Mouse (Mus musculus): ENCODE measurements around the gene Gm19668.
"Not testable (repeated sequence)": the region's sequence is repeated elsewhere in the genome, so short reads cannot be mapped to it uniquely, and the experiment has no call there.

Gene Gm19668

DNA sequence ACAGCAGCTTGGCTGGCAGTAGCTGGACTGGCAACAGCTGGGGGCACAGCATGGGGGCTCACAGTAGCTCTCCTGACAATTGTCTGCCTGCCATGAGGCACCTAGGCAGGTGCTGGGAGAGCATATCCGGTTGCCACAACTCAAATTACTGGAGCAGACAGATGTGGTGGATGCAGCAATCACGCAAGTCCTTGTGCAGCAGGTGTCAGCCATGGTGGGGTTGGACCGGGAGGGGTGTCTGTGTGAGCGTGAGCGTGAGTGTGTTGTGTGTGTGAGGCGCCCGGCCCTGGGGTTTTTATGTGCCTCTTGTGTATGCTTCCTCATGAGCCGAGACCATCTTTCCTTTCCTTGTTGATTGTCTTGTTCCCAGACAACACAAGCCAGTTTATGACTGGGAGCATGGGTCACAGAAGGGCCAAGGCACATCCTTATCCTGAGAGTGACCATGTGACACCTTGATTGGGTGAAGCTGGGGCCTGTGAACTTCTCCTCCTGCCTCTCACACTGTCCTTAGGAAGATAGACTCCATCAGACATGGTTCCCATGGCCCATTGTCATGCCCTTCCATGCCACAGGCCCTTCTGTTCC is at the start of gene Gm19668:
Gene Gm19668, minus strand, starts transcription at position 213 of the 588 bp plus-strand sequence.
- DNase-seq, result no peak

DNA sequence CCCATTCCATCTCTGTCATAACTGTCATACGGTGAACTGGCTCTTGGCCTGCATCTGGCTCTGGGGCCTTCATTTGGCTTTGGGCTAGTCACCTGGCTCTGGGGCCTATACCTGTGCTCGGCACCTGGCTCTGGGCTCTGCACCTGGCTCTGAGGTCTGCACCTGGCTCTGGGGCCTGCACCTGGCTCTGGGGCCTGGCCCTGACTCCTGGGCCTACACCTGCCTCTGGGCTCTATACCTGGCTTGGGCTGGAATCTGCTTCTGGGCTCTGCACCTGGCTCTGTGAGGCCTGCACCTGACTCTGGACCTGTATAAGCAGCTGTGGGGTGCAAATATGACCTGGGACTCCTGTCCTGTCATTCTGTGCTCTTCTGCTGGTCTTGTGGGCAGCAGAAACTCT is 48.6 kb upstream of the Gm19668 start:
- no peak for DNase-seq

DNA sequence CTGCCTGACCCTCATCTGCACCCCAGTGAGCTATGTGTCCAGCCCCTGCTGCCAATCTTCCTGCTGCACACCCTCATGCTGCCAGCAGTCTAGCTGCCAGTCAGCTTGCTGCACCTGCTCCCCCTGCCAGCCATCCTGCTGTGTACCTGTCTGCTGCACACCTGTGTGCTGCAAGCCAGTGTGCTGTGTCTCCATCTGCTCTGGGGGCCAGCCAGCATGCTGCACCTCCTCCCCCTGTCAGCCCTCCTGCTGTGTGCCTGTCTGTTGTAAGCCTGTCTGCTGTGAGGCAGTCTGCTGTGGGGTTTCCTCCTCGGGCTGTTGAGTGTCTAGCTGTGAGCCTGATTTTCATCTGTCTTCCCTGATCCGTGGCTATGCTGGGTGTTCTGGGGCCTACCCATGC is 48.0 kb upstream of the Gm19668 start:
- peak; percentile 28 for DNase-seq

DNA sequence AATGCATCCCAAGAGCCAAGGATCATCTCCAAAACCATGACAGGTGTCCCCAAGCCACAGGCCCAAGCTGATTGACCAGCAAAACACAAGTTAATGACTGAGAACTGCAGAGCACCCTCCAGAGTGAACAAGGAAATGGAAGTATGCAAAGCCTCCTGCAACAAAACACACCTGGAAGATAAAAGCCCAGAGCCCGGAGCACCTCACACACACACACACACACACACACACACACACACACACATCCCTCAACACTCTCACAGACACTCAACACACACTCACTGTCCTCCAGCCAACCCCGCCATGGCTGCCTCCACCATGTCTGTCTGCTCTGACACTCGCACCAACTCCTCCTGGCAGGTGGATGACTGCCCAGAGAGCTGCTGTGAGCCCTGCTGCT is 47.6 kb upstream of the Gm19668 start, which contains the start of gene Gm36176:
Gene Gm36176, plus strand, starts transcription at position 301 of the 400 bp plus-strand sequence.
- no peak for DNase-seq

DNA sequence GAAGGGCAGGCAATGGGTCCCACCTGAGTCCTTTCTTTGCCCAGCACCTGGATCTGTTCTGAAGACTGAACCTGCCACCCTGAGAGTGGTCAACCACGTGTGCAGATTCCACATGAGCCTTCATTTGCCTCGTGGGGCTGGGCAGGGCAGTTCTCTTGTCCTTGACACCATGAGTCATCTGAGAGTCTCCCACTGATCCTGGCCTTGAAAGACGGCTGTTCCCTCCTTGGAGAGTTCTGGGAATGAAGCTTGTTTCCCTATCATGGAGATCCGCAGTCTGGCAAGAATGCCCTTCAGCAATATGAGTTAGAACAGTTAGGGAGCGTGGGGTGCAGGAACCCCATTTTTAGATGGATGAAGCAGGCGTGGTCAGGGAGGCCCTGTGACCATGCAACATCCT is 40.1 kb upstream of the Gm19668 start:
- DNase-seq, result no peak

DNA sequence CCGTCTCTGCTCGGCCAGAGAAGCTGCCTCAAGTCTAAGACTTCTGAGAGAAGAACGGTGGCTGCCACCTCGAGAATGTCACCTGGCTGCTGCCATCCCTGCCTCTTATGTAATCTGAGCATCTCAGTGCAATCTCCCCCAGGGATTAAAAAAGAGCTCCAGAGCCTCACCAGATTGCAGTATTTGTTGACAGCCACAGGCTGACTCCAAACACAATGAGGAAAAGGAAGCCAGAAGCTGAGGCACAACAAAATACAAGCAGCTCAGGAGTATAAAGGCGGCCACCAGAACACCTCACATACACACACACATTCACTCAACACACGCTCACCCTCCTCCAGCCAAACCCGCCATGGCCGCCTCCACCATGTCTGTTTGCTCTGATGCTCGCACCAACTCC is 36.7 kb upstream of the Gm19668 start, which contains the start of gene Krtap10-10:
Gene Krtap10-10, plus strand, starts transcription at position 301 of the 400 bp plus-strand sequence.
- DNase-seq, result no peak

DNA sequence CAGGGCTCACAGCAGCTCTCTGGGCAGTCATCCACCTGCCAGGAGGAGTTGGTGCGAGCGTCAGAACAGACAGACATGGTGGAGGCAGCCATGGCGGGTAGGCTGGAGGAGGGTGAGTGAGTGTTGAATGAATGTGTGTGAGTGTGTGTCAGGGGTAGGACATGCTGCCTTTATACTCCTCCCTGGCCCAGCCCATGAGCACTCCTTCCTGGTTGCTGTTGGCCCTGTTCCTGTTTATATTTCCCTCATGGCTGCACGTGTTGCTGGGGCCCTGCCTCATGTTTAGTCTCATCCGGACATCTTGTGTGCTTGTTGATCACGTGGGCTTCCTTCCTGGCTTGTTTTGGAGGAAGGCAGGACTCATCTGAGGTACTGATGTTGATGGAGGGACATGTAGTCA is 28.0 kb upstream of the Gm19668 start, which contains the start of gene Krtap10-4:
Gene Krtap10-4, minus strand, starts transcription at position 145 of the 400 bp plus-strand sequence.
- DNase-seq, result no peak

DNA sequence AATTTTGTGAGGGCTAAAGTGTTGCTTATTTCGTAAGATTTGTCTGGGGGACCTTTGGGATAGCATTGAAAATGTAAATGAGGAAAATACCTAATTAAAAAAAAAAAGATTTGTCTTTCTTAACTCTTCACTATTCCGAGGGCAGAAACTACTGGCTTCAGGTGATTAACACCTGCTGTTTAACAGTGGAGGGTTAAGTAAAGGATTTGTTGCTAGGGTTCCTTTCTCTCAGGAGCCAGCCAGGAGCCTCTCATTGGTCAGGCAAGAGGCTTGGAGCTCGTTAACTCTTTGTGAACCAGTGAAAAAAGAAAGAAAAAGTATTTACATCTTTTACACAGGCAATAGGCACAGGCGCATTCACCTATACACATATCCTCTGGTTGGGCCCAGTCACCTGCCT is 20.3 kb upstream of the Gm19668 start:
- no peak for DNase-seq

DNA sequence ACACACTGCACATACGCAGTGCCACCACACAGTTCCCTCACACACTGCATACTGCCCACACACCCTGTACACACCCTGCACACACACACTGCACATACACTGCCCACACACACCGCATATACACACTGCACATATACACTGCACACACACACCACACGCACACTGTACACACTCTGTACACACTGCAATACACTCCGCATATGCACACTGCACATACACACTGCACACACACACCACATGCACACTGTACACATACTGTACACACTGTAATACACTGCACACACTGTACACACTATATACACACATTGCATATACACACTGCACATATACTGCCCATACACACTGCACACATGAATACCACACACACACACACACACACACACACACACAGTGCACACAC is 19.6 kb upstream of the Gm19668 start:
- DNase-seq, result no peak

DNA sequence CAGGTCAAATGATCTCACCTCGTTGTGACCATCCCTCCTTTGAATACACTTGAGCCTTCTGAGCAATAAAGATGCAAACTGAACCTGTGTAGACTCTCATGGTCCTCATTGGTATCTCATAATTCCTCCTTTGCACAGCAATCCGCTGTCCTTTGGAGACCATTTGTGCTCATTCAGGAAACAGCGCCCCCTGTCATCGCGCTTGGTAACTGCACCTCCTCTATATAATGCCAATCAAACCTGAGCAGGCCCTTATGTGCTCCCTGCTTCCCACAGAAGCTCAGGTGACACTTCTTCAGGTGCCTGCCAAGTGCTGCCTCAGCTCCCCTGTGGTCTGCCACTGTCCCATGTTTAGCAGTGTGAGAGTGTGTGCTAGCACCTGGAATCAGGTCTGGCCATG is 16.6 kb upstream of the Gm19668 start:
- no peak for DNase-seq

DNA sequence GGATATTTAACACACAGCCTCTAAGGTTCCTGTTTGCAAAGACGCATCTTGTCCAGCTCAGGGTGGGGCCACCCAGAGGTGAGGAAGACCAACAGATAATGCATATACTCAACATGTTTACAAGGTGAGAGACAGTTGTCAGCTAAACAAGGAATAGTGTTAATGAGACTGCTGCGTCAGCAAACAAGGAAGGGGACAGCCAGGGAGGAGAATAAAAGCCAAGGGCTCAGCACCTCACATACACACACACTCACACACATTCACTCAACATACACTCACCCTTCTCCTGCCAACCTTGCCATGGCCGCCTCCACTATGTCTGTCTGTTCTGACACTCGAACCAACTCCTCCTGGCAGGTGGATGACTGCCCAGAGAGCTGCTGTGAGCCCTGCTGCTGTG is 15.4 kb upstream of the Gm19668 start, which contains the start of gene Gm2696:
Gene Gm2696, plus strand, starts transcription at position 301 of the 400 bp plus-strand sequence.
- DNase-seq, result no peak

DNA sequence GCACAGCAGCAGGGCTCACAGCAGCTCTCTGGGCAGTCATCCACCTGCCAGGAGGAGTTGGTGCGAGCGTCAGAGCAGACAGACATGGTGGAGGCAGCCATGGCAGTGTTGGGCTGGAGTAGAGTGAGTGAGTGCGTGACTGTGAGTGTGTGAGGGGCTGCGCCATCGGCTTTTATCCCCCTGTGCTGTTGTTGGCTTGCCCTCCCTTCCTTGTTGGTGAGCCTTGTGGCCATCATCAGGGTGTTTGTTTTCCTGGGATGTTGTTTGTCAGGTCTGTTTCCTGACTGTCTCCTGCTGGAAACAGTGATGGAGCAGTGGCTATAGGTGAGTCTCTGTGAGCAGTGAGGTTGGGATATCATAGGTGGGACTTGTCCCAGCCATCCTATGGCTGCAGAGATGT is 12.8 kb upstream of the Gm19668 start, which contains the start of gene Gm9507:
Gene Gm9507, minus strand, starts transcription at position 101 of the 400 bp plus-strand sequence.
- no peak for DNase-seq

DNA sequence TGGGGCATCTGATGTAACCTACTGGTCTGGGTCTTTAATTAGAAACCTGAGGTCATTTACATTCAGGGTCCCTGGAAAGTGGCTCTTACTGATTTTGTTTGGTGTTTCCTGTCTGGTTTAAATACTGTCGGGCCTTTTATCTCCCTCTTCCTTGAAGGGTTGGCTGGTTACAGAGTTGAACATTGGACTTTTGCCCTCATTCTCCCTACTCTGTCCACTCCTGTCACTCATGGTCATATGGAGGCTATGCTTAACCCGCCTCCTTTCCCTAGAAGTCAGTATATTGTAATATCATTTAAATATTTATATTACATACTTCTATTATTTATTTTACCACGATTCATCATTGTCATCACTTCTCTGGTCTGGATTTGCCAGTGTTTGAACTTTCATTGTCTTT is 5.2 kb upstream of the Gm19668 start:
- no peak for DNase-seq

DNA sequence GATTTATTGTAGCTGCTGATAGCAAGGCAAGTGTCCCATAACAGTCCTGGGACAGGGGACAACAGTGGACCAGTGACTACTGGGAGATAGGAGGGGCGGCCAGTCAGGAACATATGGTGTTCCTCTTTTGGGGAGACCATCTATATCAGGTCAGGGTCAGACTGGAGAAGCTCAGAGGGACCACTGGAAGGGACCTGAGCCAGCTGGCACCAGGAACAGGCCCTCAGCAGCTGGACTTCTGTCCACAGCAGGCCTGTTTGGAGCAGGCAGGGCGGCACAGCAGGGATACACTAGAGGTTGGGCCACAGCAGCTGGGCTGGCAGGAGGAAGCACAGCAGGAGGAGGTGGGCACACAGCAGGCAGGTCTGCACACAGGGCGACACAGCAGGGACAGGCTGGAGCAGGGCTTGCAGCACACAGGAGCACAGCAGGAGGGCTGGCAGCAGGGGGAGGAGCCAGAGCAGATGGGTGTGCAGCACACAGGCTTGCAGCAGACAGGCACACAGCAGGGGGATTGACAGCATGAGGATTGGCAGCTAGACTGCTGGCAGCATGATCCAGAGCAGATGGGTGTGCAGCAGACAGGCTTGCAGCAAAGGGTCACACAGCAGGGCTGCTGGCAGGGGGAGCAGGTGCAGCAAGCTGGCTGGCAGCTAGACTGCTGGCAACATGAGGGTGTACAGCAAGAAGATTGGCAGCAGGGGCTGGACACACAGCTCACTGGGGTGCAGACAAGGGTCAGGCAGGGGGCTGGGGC is 591 bp downstream of the Gm19668 start:
- DNase-seq, result not testable (repeated sequence)

DNA sequence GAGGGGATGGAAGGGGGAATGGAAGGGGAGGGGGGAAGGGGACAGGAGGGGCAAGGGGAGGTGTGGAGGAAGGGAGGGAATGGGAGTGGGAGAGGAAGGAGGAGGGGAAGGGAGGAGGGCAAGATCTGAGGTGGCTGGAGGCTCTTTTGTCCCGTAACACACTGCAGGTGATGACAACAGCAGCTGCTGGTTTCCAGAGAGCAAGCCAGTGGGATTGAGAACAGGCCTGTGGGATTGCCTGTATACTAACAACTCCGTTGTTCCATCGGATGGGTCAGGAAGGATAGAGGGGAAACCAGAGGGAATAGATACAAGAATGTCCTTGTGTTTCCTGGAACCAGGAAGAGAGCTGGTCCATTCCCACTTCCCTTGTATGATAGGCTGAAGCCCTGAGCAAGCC is 1.3 kb downstream of the Gm19668 start:
- DNase-seq, result no peak

DNA sequence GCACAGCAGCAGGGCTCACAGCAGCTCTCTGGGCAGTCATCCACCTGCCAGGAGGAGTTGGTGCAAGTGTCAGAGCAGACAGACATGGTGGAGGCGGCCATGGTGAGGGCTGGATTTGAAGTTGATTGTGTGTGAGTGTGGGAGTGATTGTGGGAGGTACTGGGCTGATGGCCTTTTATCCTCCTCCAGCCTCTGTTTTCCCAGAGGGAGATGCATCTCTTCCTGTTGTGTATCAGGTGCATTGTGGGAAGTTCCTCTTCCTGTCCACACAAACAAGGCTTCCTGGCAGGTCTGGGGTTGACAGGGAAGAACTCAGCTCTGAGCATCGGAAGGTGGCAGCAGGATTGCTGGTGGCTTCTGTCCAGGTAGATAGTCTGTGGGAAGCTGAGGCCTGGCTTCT is 4.0 kb downstream of the Gm19668 start, which contains the start of gene Gm9639:
Gene Gm9639, minus strand, starts transcription at position 101 of the 400 bp plus-strand sequence.
- no peak for DNase-seq

DNA sequence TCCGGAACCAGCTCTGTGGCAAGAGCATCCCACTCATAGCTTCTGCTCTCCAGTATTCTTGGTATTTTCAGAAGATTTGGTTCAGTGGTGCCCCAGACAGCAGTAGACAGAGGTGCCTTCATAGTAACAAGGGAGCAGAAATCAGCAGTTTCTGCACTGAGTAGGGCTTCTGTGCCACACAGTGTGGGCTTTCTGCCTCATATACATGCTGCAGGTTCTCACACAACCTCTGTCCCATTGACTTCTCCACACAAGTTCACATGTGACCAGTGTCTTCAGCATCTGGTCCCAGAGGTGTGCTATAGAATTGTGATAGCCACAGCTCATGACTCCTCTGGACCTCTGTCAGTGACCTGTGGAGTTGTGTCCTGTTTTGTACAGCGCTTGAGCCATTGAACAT is 10.3 kb downstream of the Gm19668 start:
- DNase-seq, result no peak

DNA sequence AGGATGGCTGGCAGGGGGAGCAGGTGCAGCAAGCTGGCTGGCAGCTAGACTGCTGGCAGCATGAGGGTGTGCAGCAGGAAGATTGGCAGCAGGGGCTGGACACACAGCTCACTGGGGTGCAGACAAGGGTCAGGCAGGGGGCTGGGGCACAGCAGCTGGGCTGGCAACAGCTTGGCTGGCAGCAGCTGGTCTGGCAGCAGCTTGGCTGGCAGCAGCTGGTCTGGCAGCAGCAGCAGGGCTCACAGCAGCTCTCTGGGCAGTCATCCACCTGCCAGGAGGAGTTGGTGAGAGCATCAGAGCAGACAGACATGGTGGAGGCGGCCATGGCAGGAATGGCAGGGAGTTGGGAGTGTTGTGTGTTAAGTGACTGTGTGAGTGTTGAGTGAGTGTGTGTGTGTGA is 11.1 kb downstream of the Gm19668 start, which contains the start of gene Gm7137:
Gene Gm7137, minus strand, starts transcription at position 325 of the 400 bp plus-strand sequence.
- DNase-seq, result not testable (repeated sequence)

DNA sequence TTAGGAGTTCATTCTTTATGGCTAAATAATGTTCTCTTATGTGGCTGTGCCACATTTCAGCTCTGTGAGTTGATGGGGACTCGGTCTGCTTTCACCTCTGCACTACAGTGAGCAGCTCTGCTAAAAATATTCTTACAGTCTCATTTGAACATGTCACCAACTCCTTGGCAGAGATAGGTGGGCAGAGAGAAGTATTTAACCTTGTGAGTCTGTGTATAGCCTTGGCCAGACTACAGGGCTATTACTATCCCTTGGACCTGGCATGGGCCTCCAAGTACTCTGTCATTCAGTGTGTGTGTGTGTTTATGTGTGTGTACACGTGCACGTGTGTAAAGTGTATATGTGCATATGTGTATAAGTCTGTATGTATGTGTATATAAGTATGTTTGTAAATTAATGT is 15.5 kb downstream of the Gm19668 start:
- DNase-seq, result not testable (repeated sequence)

DNA sequence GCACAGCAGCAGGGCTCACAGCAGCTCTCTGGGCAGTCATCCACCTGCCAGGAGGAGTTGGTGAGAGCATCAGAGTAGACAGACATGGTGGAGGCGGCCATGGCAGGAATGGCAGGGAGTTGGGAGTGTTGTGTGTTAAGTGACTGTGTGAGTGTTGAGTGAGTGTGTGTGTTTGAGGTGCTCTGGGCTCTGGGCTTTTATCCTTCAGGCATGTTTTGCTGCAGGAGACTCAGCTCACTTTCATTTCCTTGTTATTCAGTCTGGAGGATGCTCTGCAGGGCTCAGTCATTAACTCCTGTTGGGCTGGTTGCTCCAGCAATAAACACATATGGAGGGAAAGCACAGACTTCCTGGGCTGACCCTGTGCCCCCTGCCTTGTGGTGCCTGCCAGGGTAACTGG is 16.5 kb downstream of the Gm19668 start, which contains the start of gene Gm3250:
Gene Gm3250, minus strand, starts transcription at position 101 of the 400 bp plus-strand sequence.
- DNase-seq, result not testable (repeated sequence)

DNA sequence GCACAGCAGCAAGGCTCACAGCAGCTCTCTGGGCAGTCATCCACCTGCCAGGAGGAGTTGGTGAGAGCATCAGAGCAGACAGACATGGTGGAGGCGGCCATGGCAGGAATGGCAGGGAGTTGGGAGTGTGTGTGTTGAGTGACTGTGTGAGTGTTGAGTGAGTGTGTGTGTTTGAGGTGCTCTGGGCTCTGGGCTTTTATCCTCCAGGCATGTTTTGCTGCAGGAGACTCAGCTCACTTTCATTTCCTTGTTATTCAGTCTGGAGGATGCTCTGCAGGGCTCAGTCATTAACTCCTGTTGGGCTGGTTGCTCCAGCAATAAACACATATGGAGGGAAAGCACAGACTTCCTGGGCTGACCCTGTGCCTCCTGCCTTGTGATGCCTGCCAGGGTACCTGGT is 22.1 kb downstream of the Gm19668 start, which contains the start of gene Gm7138:
Gene Gm7138, minus strand, starts transcription at position 101 of the 400 bp plus-strand sequence.
- not testable (repeated sequence) for DNase-seq

DNA sequence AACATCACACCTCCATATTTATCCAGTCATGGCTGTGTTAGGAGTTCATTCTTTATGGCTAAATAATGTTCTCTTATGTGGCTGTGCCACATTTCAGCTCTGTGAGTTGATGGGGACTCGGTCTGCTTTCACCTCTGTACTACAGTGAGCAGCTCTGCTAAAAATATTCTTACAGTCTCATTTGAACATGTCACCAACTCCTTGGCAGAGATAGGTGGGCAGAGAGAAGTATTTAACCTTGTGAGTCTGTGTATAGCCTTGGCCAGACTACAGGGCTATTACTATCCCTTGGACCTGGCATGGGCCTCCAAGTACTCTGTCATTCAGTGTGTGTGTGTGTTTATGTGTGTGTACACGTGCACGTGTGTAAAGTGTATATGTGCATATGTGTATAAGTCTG is 26.8 kb downstream of the Gm19668 start:
- not testable (repeated sequence) for DNase-seq

DNA sequence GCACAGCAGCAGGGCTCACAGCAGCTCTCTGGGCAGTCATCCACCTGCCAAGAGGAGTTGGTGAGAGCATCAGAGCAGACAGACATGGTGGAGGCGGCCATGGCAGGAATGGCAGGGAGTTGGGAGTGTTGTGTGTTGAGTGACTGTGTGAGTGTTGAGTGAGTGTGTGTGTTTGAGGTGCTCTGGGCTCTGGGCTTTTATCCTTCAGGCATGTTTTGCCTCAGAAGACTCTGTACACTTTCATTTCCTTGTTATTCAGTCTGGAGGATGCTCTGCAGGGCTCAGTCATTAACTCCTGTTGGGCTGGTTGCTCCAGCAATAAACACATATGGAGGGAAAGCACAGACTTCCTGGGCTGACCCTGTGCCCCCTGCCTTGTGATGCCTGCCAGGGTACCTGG is 27.7 kb downstream of the Gm19668 start, which contains the start of gene Gm3238:
Gene Gm3238, minus strand, starts transcription at position 101 of the 400 bp plus-strand sequence.
- not testable (repeated sequence) for DNase-seq

DNA sequence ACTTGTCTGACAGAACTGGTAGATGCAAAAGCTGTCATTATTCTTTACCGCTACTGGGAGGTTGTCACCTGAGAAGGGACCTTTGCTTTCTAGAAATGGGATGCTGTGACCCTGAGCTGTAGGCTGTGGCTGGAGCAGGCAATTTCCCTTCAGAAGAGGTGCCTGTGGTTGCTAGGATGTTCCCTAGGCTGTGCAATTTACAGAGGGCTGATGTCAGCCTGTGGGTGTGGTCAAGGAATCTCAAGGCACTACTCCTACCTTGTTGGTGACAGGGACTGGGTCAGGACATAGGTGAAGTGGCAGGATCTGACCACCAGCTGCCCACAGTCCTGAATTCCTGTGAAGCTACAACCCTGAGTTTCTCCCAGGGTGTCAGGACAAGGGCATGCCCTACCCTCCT is 29.2 kb downstream of the Gm19668 start:
- DNase-seq, result no peak

Measured in cerebellum, adult 8-10 months (tissue).